Mouse (Mus musculus): ENCODE measurements around the gene Sv2b.

GRCm38 (mm10) chr7:75358284-75358851 lies 49.3 kb upstream of the Sv2b start:
- TF ChIP-seq CTCF (IDR thresholded peaks at IDR 0.05) (no peak), EP300 (IDR thresholded peaks at IDR 0.05) (no peak)
